Mouse (Mus musculus) stomach, embryonic 14.5 days (tissue): ENCODE results near the gene Ifi203. TPM values are rescaled to one million over a fixed set of nuclear protein-coding genes. Genes with fewer than 3 reads are reported as not detected.
"Not testable (repeated sequence)": the region's sequence is repeated elsewhere in the genome, so short reads cannot be mapped to it uniquely, and the experiment has no call there.

ENCODE experiments used
- ATAC-seq: fragments of 200-750 bp; cut with Nextera tagmentation; 2 replicates; pipeline ENCODE4 v1.8.0; 2017; ENCODE audit warnings: low read depth, moderate TSS enrichment; ENCODE audit not compliant: insufficient number of reproducible peaks, insufficient read depth, low FRiP score
- H3K27ac ChIP-seq: fragments of 300-500 bp; sonication (generic); 2 replicates; pipeline ENCODE4 v1.5.1; 2014; ENCODE audit warnings: mild to moderate bottlenecking, low read length, moderate library complexity, mixed read lengths
- H3K27me3 ChIP-seq: fragments of 300-500 bp; sonication (generic); 2 replicates; pipeline ENCODE4 v1.6.1; 2014; ENCODE audit warnings: low read length, control low read depth, mixed read lengths; ENCODE audit not compliant: control insufficient read depth, insufficient read depth
- H3K36me3 ChIP-seq: fragments of 300-500 bp; sonication (generic); 2 replicates; pipeline ENCODE4 v1.6.1; 2014; ENCODE audit warnings: mild to moderate bottlenecking, control low read depth, low read length, moderate library complexity, mixed read lengths; ENCODE audit not compliant: control insufficient read depth, insufficient read depth
- H3K4me1 ChIP-seq: fragments of 300-500 bp; sonication (generic); 2 replicates; pipeline ENCODE4 v1.6.1; 2014; ENCODE audit warnings: low read length, control low read depth, mixed read lengths; ENCODE audit not compliant: control insufficient read depth, insufficient read depth
- H3K4me2 ChIP-seq: fragments of 300-500 bp; sonication (generic); replicated peaks from 2 replicates; pipeline ENCODE4 v1.6.1; 2014; ENCODE audit warnings: low read depth, low read length, control low read depth
- H3K4me3 ChIP-seq: fragments of 300-500 bp; sonication (generic); 2 replicates; pipeline ENCODE4 v1.5.1; 2014; ENCODE audit warnings: low read depth, low read length, control low read depth
- H3K9ac ChIP-seq: fragments of 300-500 bp; sonication (generic); replicated peaks from 2 replicates; pipeline ENCODE4 v1.6.1; 2014; ENCODE audit warnings: low read depth, mild to moderate bottlenecking, control low read depth, low read length, moderate library complexity, mixed read lengths
- H3K9me3 ChIP-seq: fragments of 300-500 bp; sonication (generic); 2 replicates; pipeline ENCODE4 v1.6.1; 2016; ENCODE audit warnings: low read depth, low read length, control low read depth; ENCODE audit not compliant: control insufficient read depth
- WGBS: fragments of 180-500 bp; shearing (Covaris S2); extraction: QIAGEN DNeasy Blood & Tissue Kit; methylation state at CpG from one replicate; pipeline ENCODE4 v1.1.7; 2014; 5-methylcytosine and 5-hydroxymethylcytosine counted together
- polyA plus RNA-seq: library from polyadenylated mRNA; unstranded; fragments of >200 nt; fragmentation: Nextera tagmentation; extraction: Ambion mirVana; gene quantifications from 2 replicates; pipeline ENCODE4 v1.2.1, GENCODE M21; 2014

Ifi203 gene
- polyA plus RNA-seq: 1.1 and 2.2 TPM in 2 replicates

DNA sequence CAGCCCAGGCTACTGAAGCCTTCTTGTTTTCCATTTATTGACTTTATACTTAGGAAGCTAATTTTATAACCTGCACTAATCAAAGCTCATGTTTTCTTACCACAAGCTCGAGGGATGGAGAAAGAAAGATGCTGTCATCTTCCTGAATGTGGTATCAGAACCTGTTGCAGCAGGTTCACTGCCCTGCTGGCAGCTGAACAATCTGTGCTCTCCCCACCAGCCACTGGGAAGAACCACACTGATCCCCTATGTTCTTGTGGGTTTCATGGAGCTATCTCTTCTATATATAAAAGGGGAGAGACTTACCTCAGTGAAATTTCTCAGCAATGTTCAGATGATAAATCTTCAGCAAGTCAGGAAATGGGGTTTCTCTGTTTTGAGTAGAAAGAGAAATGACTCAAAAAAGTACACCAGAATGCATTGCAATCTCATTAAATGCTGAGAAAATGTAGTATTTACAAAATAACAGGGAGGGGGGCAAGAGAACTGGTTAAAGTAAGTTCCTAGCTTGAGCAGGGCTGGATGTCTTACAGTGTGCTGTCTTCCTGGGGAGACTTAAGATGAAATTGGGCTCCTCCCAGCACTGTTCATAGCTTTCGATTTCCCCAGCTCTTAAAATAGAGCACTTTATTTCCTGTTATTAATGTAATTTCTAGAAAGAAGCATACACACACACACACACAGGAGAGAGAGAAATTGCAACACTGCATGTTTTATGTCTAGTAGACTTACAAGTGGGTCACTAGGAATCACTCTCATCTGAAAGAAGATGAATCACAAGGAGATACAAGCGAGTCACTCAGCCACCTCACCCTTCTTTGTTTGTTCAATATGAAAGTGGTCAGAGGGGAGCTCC lies at the start of gene Ifi203, which contains the start of gene Mndal:
Gene Ifi203, minus strand, starts transcription at position 749 of the 856 bp plus-strand sequence.
Gene Mndal, minus strand, starts transcription at position 568 of the 856 bp plus-strand sequence.
- 72% methylated on average over 3 of the region's 3 CpGs for WGBS
- not testable (repeated sequence) for H3K4me3 ChIP-seq, ATAC-seq, H3K4me2 ChIP-seq, H3K9me3 ChIP-seq, H3K36me3 ChIP-seq, H3K4me1 ChIP-seq, H3K27ac ChIP-seq, H3K9ac ChIP-seq, H3K27me3 ChIP-seq

DNA sequence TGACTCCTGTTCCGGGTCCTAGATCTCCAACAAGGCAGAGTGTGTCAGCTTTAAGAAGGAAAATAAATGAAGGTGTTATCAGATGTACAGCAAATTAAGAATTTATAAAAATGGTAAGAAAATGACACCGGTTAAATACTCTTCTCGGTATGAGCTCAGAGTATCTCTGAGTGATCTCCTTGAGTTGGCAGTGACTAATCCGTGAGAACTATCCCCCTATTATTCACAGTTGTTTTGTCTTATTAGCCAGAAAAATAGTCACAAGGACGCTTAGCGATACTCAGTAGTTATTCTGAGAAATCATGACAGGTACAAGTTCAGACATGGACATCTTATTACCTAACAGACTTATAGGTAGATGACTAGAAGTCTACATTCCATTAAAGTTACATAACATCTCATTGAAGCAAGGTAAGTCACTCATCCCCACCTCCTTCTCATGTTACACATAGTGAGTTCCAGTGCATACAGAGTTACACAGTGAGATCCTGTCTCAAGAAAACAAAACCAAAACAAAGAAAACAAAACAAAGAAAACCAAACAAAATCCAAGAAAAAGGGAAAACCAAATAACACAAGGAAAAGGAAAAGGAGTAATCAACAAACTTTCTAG lies 40.3 kb upstream of the Ifi203 start, which contains the start of gene Ifi202b:
Gene Ifi202b, minus strand, starts transcription at position 51 of the 612 bp plus-strand sequence.
- not testable (repeated sequence) for ATAC-seq, H3K4me3 ChIP-seq, H3K4me2 ChIP-seq, H3K9me3 ChIP-seq, H3K4me1 ChIP-seq, H3K27ac ChIP-seq, H3K36me3 ChIP-seq, H3K27me3 ChIP-seq, H3K9ac ChIP-seq
- WGBS: 83% methylated on average over 6 of the region's 6 CpGs

DNA sequence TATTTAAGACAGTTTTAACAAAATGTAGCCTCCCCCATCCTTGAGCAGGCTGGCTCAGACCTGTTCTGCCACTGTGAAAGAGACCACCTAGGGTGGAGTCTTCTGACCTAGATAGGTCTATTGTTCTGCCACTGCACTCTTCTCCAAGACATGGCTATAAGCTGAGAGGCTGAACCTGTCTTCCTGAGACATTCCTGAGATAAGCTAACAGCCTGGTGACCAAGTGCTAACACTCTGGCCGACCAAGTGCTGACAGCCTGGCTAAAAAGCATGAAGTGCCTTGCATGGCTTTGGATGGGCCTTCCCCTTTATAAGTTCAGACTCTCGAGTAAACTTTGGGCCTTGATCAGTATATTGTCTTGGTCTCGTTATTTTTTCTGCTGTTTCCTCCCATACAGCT lies 38.6 kb upstream of the Ifi203 start:
- ATAC-seq, H3K4me1 ChIP-seq, H3K4me2 ChIP-seq, H3K9ac ChIP-seq, H3K27ac ChIP-seq, H3K4me3 ChIP-seq, H3K36me3 ChIP-seq, H3K9me3 ChIP-seq, H3K27me3 ChIP-seq: not testable (repeated sequence)
- WGBS: 25% methylated on average over 3 of the region's 3 CpGs

- H3K4me1 ChIP-seq: no peaks in the 10 kb centered on the region
- no peaks in the 10 kb centered on the region for H3K27me3 ChIP-seq
- ATAC-seq: no peak
- no peaks in the 10 kb centered on the region for H3K36me3 ChIP-seq
- no peaks in the 10 kb centered on the region for H3K9me3 ChIP-seq
- no peak overlapping the region for H3K27ac ChIP-seq
- no peak overlapping the region for H3K4me2 ChIP-seq
- no peak overlapping the region for H3K4me3 ChIP-seq
- no peak overlapping the region for H3K9ac ChIP-seq
Observed at GRCm38 (mm10) chr1:173977622-173978021, 35.1 kb upstream of the Ifi203 start.

- H3K4me1 ChIP-seq: no peaks in the 10 kb centered on the region
- H3K27me3 ChIP-seq: no peaks in the 10 kb centered on the region
- no peak overlapping the region for H3K4me2 ChIP-seq
- H3K4me3 ChIP-seq: no peak overlapping the region
- H3K36me3 ChIP-seq: no peaks in the 10 kb centered on the region
- no peak overlapping the region for H3K9ac ChIP-seq
- no peaks in the 10 kb centered on the region for H3K9me3 ChIP-seq
- no peak overlapping the region for H3K27ac ChIP-seq
- no peak for ATAC-seq
Observed at GRCm38 (mm10) chr1:173973111-173973510, 30.6 kb upstream of the Ifi203 start.

- H3K9me3 ChIP-seq, ATAC-seq, H3K4me3 ChIP-seq, H3K27ac ChIP-seq, H3K4me1 ChIP-seq, H3K27me3 ChIP-seq, H3K4me2 ChIP-seq, H3K9ac ChIP-seq, H3K36me3 ChIP-seq: not testable (repeated sequence)
- 76% methylated on average over 1 of the region's 1 CpGs for WGBS
Observed at GRCm38 (mm10) chr1:173961491-173961890, 19.0 kb upstream of the Ifi203 start.

- H3K4me3 ChIP-seq, H3K9ac ChIP-seq, ATAC-seq, H3K4me2 ChIP-seq, H3K27me3 ChIP-seq, H3K36me3 ChIP-seq, H3K27ac ChIP-seq, H3K9me3 ChIP-seq, H3K4me1 ChIP-seq: not testable (repeated sequence)
- 77% methylated on average over 3 of the region's 3 CpGs for WGBS
Observed at GRCm38 (mm10) chr1:173959998-173960397, 17.5 kb upstream of the Ifi203 start.

GRCm38 (mm10) chr1:173955839-173956527 lies 13.5 kb upstream of the Ifi203 start:
- not testable (repeated sequence) for H3K4me1 ChIP-seq, ATAC-seq, H3K9ac ChIP-seq, H3K9me3 ChIP-seq, H3K4me2 ChIP-seq, H3K36me3 ChIP-seq, H3K27ac ChIP-seq, H3K4me3 ChIP-seq, H3K27me3 ChIP-seq
- WGBS: 28% methylated on average over 3 of the region's 3 CpGs
